Mouse (Mus musculus) T-helper 2 cell (primary cell): ENCODE data around the gene Rabgef1.
"Not testable (repeated sequence)": the region's sequence is repeated elsewhere in the genome, so short reads cannot be mapped to it uniquely, and the experiment has no call there.

Source experiments
- in situ Hi-C: fragments of 300-600 bp; cut with MboI, MseI; formaldehyde crosslinking; loops from one replicate; pipeline ENCODE4 v1.15.1; 2025; ENCODE audit warnings: high pct_unique_total_duplicates

Gene Rabgef1

GRCm38 (mm10) chr5:130212956-130213355 is 41.4 kb downstream of the Rabgef1 start:
- in situ Hi-C loops, result loop anchor here (25.0 kb wide), 1 partner anchor 476 kb away; the partner anchor contains the start of gene Nipsnap2

- in situ Hi-C loops, result loop anchor here (25.0 kb wide), 1 partner anchor 479 kb away; the partner anchor contains the start of gene Nipsnap2
Measured at GRCm38 (mm10) chr5:130216781-130217180, 45.2 kb downstream of the Rabgef1 start, which contains the start of gene Tmem248. Tmem248 (plus strand) TSS chr5:130217081.

GRCm38 (mm10) chr5:130217406-130217805 is 45.8 kb downstream of the Rabgef1 start:
- in situ Hi-C loops, result loop anchor here (25.0 kb wide), 1 partner anchor 480 kb away; the partner anchor contains the start of gene Nipsnap2

GRCm38 (mm10) chr5:130218336-130218735 is 46.7 kb downstream of the Rabgef1 start:
- in situ Hi-C loops, result loop anchor here (25.0 kb wide), 1 partner anchor 481 kb away; the partner anchor contains the start of gene Nipsnap2

- in situ Hi-C loops, result loop anchor here (25.0 kb wide), 1 partner anchor 484 kb away; the partner anchor contains the start of gene Nipsnap2
Measured at GRCm38 (mm10) chr5:130221316-130221715, 49.7 kb downstream of the Rabgef1 start.

GRCm38 (mm10) chr5:130221760-130222145 is 50.2 kb downstream of the Rabgef1 start:
- in situ Hi-C loops, result loop anchor here (25.0 kb wide), 1 partner anchor 484 kb away; the partner anchor contains the start of gene Nipsnap2

- in situ Hi-C loops, result loop anchor here (25.0 kb wide), 1 partner anchor 485 kb away; the partner anchor contains the start of gene Nipsnap2
Measured at GRCm38 (mm10) chr5:130222146-130223004, 50.8 kb downstream of the Rabgef1 start.

GRCm38 (mm10) chr5:130226790-130227189 is 55.2 kb downstream of the Rabgef1 start:
- in situ Hi-C loops, result no loop called here

GRCm38 (mm10) chr5:130228120-130228519 is 56.5 kb downstream of the Rabgef1 start:
- in situ Hi-C loops, result no loop called here

GRCm38 (mm10) chr5:130236302-130236701 is 64.7 kb downstream of the Rabgef1 start:
- in situ Hi-C loops, result no loop called here

GRCm38 (mm10) chr5:130239236-130239635 is 67.6 kb downstream of the Rabgef1 start:
- in situ Hi-C loops, result no loop called here

GRCm38 (mm10) chr5:130239856-130240255 is 68.3 kb downstream of the Rabgef1 start:
- in situ Hi-C loops, result loop anchor here (5.0 kb wide), 1 partner anchor 448 kb away; no protein-coding TSS in a partner anchor

GRCm38 (mm10) chr5:130241426-130241825 is 69.8 kb downstream of the Rabgef1 start:
- in situ Hi-C loops, result loop anchor here (5.0 kb wide), 1 partner anchor 449 kb away; no protein-coding TSS in a partner anchor

GRCm38 (mm10) chr5:130247823-130248222 is 76.2 kb downstream of the Rabgef1 start:
- in situ Hi-C loops, result no loop called here

GRCm38 (mm10) chr5:130254164-130255016 is 82.8 kb downstream of the Rabgef1 start:
- in situ Hi-C loops, result no loop called here

- in situ Hi-C loops, result no loop called here
Measured at GRCm38 (mm10) chr5:130255017-130255720, 83.6 kb downstream of the Rabgef1 start, which contains the start of the genes Sbds and Tyw1. Sbds (minus strand) TSS chr5:130255530. Tyw1 (plus strand) TSS chr5:130255619.

- in situ Hi-C loops, result not testable (repeated sequence)
Measured at GRCm38 (mm10) chr5:130255799-130256525, 84.4 kb downstream of the Rabgef1 start.

GRCm38 (mm10) chr5:130256678-130257271 is 85.2 kb downstream of the Rabgef1 start:
- in situ Hi-C loops, result no loop called here

- in situ Hi-C loops, result no loop called here
Measured at GRCm38 (mm10) chr5:130257303-130257702, 85.7 kb downstream of the Rabgef1 start.

- in situ Hi-C loops, result loop anchor here (10.0 kb wide), 1 partner anchor 1279 kb away; no protein-coding TSS in a partner anchor
Measured at GRCm38 (mm10) chr5:130263454-130263853, 91.9 kb downstream of the Rabgef1 start.
